Comparison of ENCODE assay signal across 8 mouse cellular contexts in the genomic region with DNA sequence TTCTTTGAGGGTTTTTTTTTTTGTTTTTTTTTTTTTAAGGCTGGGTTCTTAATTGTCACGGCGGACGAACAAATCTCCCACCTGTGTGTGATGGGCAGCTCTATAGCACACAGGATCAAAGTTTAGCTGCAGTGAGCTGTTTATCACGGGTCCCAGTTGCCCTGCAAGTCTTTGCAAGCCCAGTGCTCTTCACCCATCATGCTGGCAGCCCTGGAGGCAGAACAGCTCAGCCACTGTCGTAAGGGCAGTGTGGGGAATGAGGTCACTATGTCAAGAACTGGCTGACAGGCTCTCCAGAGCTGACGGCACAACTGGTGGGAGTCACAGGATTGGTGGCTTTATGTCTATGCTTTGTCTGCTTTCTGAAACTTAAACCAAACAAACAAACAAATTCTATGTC.
DNase-seq lines count a peak whose midpoint lies in the region; ATAC-seq lines count a peak whose summit lies in the region.

No protein-coding gene starts in this region.

- ATAC-seq in heart, embryonic 13.5 days (ENCODE audit: extremely low read depth, insufficient number of reproducible peaks, low FRiP score, low TSS enrichment): no peak
- peak; percentile 63 for ATAC-seq in midbrain, embryonic 15.5 days (replicated peaks)

- no peak overlapping the region for H3K4me3 ChIP-seq in heart, embryonic 13.5 days
- no peak overlapping the region for H3K4me3 ChIP-seq in midbrain, embryonic 15.5 days

- H3K9ac ChIP-seq in heart, embryonic 13.5 days: peak overlapping the region; percentile 17; the same call in 1 of the 2 replicates
- H3K9ac ChIP-seq in midbrain, embryonic 15.5 days: peak overlapping the region; percentile 4; the same call in 1 of the 2 replicates

- H3K4me2 ChIP-seq in heart, embryonic 13.5 days: peak overlapping the region; percentile 54
- H3K4me2 ChIP-seq in midbrain, embryonic 15.5 days: peak overlapping the region; percentile 29

- no peaks in the 10 kb centered on the region for H3K36me3 ChIP-seq in heart, embryonic 13.5 days
- no peaks in the 10 kb centered on the region for H3K36me3 ChIP-seq in midbrain, embryonic 15.5 days (replicated peaks)

- peak; percentile 22 to 29 for DNase-seq in heart, adult 18-20 months
- DNase-seq in heart, postnatal 25 days (ENCODE audit: low spot score): no peak
- DNase-seq in brain, adult 2 months (ENCODE audit: low read depth, low spot score): peak; percentile 67
- DNase-seq in B cell, adult 2 months: no peak
- no peak for DNase-seq in layer of hippocampus, adult 9-10 months (ENCODE audit: low spot score)
- no peak for DNase-seq in T-cell, adult 2 months (ENCODE audit: low spot score)

- H3K9me3 ChIP-seq in heart, embryonic 13.5 days: no peaks in the 10 kb centered on the region
- H3K9me3 ChIP-seq in midbrain, embryonic 15.5 days: no peaks in the 10 kb centered on the region

- whole genome bisulfite sequencing in heart, embryonic 13.5 days: 30% methylated on average over 6 of the region's 6 CpGs
- WGBS in midbrain, embryonic 15.5 days: 12% methylated on average over 6 of the region's 6 CpGs

- H3K4me1 ChIP-seq in heart, embryonic 13.5 days: peaks cover 41% of the 10 kb centered on the region
- peaks cover 49% of the 10 kb centered on the region for H3K4me1 ChIP-seq in midbrain, embryonic 15.5 days

- intact Hi-C loops in heart, postnatal 25 days (cut with DNase I): no loop called here

- H3K27me3 ChIP-seq in heart, embryonic 13.5 days (replicated peaks): no peaks in the 10 kb centered on the region
- H3K27me3 ChIP-seq in midbrain, embryonic 15.5 days (replicated peaks): no peaks in the 10 kb centered on the region

- H3K27ac ChIP-seq in heart, embryonic 13.5 days (replicated peaks): peak overlapping the region; percentile 71
- H3K27ac ChIP-seq in midbrain, embryonic 15.5 days: peak overlapping the region; percentile 86

Comparison
In these comparisons a context has a peak if more than half of its experiments do, and no peak if none do; other contexts are left out.
1. DNase-seq: peak in heart, adult 18-20 months (2 of 2) and brain, adult 2 months (single experiment); none in heart, postnatal 25 days (single experiment), B cell, adult 2 months (0 of 2), layer of hippocampus, adult 9-10 months (single experiment) and T-cell, adult 2 months (single experiment).